In genomic region chr11:53896935-53897334, GRCm38 (mm10) we compare ENCODE assay signal across 21 mouse cellular contexts. TPM values are rescaled to one million over a fixed set of nuclear protein-coding genes. Genes with fewer than 3 reads are reported as not detected.
"Had no signal": no experiment of that assay in that cellular context is flagged by ENCODE, and none has a peak within 500 bp of the region (broad histone marks: within the 10 kb centered on the region; RNA-seq: fewer than 3 reads in every experiment).

No protein-coding gene starts in this region.

- DNase-seq: kidney, adult 18-20 months; kidney, adult 9 months; kidney, postnatal 14 days; kidney, postnatal 4 days; liver; lung, adult 18-20 months; lung, postnatal 10 days; lung, postnatal 36 days; midbrain, embryonic 14.5 days; right cerebral cortex, postnatal 25 days; thymus, adult 2 months; thymus, postnatal 14 days had no signal

- H3K27ac ChIP-seq: limb, embryonic 12.5 days; liver, embryonic 12.5 days; liver, embryonic 15.5 days; lung, embryonic 15.5 days; midbrain, embryonic 10.5 days; stomach, postnatal 0 days had no signal

- H3K4me1 ChIP-seq: limb, embryonic 12.5 days had no signal

- ATAC-seq: liver, embryonic 12.5 days had no signal

- H3K9ac ChIP-seq: limb, embryonic 12.5 days; liver, embryonic 12.5 days; liver, embryonic 15.5 days; lung, embryonic 15.5 days had no signal

- H3K4me2 ChIP-seq: limb, embryonic 12.5 days; liver, embryonic 12.5 days; liver, embryonic 15.5 days; lung, embryonic 15.5 days had no signal

- H3K27me3 ChIP-seq: limb, embryonic 12.5 days; liver, embryonic 12.5 days; liver, embryonic 15.5 days; lung, embryonic 15.5 days had no signal

- H3K9me3 ChIP-seq: limb, embryonic 12.5 days; liver, embryonic 12.5 days; liver, embryonic 15.5 days; lung, embryonic 15.5 days; midbrain, embryonic 10.5 days had no signal

- H3K4me3 ChIP-seq: limb, embryonic 12.5 days; liver, embryonic 12.5 days; liver, embryonic 15.5 days; lung, embryonic 15.5 days; megakaryocyte, embryonic 14.5 days; midbrain, embryonic 10.5 days had no signal

- H3K36me3 ChIP-seq: limb, embryonic 12.5 days; liver, embryonic 12.5 days; liver, embryonic 15.5 days; lung, embryonic 15.5 days; midbrain, embryonic 10.5 days had no signal

RNA-seq across cellular contexts. Expression of gene Gm12216, which starts 37.9 kb away (rescaled TPM):
- total RNA-seq: midbrain, postnatal 0 days had no signal
- polyA plus RNA-seq: liver, embryonic 15.5 days; neural tube, embryonic 11.5 days had no signal
